Mouse (Mus musculus) cortical plate, adult 2 months (tissue): ENCODE data around the gene Isg20l2.

Experiments
- CTCF ChIP-seq: fragments of 200-500 bp; IDR thresholded peaks from 2 replicates; pipeline ENCODE4 v1.5.1; 2011; ENCODE audit warnings: mild to moderate bottlenecking, control low read depth, low read length; ENCODE audit not compliant: insufficient read depth; ENCODE audit errors: extremely low read depth
- POLR2A ChIP-seq: fragments of 200-500 bp; IDR thresholded peaks from 2 replicates; pipeline ENCODE4 v1.6.1; 2011; ENCODE audit warnings: mild to moderate bottlenecking, low read length, control low read depth; ENCODE audit not compliant: insufficient read depth; ENCODE audit errors: extremely low read depth

DNA sequence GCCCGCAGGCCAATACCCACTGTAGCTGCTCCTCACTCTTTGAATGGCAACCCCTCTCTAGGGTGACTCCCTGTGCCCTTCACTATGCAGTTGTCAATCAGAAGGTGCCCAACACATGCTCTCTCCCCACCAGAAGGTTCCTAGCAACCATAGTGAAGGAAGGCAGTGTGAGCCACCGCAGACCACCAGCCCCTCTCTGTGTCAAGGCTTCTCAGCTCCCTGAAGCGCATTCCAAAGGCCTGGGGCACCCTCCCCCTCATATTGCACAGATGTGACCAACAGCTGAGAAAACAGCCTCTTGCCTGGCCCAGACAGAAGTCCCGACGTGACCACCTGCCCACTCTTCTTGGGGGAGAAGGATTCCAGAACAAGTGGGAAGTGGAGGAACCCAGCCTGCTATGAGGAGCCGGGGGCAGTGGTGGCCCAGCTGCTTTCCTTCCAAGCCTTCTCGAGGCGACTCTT is 42.1 kb downstream of the Isg20l2 start:
- no peak for TF ChIP-seq POLR2A
- TF ChIP-seq CTCF, result no peak
